Mouse (Mus musculus) embryonic fibroblast, embryonic 13.5 days (primary cell): Measurements from ENCODE around the gene Nme4.

Experiments
- CTCF ChIP-seq: IDR thresholded peaks from 2 replicates; pipeline ENCODE4 v1.5.1; 2011; ENCODE audit warnings: mild to moderate bottlenecking, control low read depth, low read length, moderate library complexity, borderline replicate concordance; ENCODE audit not compliant: insufficient read depth
- POLR2A ChIP-seq: IDR thresholded peaks from 2 replicates; pipeline ENCODE4 v1.6.1; 2011; ENCODE audit warnings: low read depth, mild to moderate bottlenecking, control low read depth, low read length, moderate library complexity

DNA sequence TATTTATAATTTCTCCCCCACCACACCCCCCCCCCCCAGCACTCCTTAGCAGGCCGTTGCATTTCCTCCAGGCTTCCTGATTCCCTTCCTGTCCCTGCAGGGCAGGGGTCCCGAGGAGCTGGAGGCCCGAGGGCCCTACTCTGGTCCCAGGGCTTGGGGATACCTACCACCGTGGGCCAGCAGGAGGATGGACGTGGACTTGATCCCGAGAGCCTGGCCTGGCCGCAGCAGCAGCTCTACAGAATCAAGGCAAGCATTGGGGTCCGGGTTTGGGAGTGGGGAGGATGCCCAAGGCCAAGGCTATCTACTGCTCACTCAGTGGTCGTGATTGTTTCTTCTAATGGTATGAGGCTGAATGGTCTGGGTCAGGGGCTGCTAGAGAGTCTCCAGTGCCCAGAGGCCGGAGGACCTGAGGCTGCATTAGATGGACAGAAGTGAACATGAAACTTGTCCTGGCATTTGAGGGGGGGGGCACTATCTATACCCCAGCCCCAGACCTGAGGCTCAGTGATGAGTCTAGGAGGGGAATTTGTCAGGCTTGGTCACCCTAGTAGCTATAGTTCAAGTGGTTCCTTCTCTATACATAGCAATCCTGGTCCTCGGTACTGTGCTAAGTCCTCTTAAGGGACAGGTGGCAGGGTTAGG, 41.8 kb upstream of the Nme4 start:
- TF ChIP-seq CTCF (no peak), POLR2A (no peak)
